Mouse (Mus musculus) embryonic fibroblast, embryonic 13.5 days (primary cell): ENCODE results near the gene Pnn. TPM values are rescaled to one million over a fixed set of nuclear protein-coding genes. Genes with fewer than 3 reads are reported as not detected.
"Not testable (repeated sequence)": the region's sequence is repeated elsewhere in the genome, so short reads cannot be mapped to it uniquely, and the experiment has no call there.

Source experiments
- H3K27ac ChIP-seq: 2 replicates; pipeline ENCODE4 v1.5.1; 2012; ENCODE audit warnings: low read length, control low read depth, inconsistent platforms; ENCODE audit not compliant: insufficient read depth
- H3K4me1 ChIP-seq: 2 replicates; pipeline ENCODE4 v1.6.1; 2011; ENCODE audit warnings: low read length; ENCODE audit not compliant: control insufficient read depth, insufficient read depth
- H3K4me3 ChIP-seq: 2 replicates; pipeline ENCODE4 v1.5.1; 2011; ENCODE audit warnings: mild to moderate bottlenecking, control low read depth, low read length; ENCODE audit not compliant: insufficient read depth
- CTCF ChIP-seq: IDR thresholded peaks from 2 replicates; pipeline ENCODE4 v1.5.1; 2011; ENCODE audit warnings: mild to moderate bottlenecking, control low read depth, low read length, moderate library complexity, borderline replicate concordance; ENCODE audit not compliant: insufficient read depth
- POLR2A ChIP-seq: IDR thresholded peaks from 2 replicates; pipeline ENCODE4 v1.6.1; 2011; ENCODE audit warnings: low read depth, mild to moderate bottlenecking, control low read depth, low read length, moderate library complexity
- polyA plus RNA-seq: library from polyadenylated mRNA; stranded (reverse); fragments of >200 nt; gene quantifications from 2 replicates; pipeline ENCODE4 v1.2.4, GENCODE M21; 2011; ENCODE audit warnings: low read depth; ENCODE audit not compliant: missing spikeins, insufficient read length

Gene Pnn
- polyA plus RNA-seq, 1 experiment = 71.0 TPM

- Histone ChIP-seq H3K27ac (no peak overlapping the region), H3K4me3 (no peak overlapping the region), H3K4me1 (peaks cover 2% of the 10 kb centered on the region; the same call in 1 of the 2 replicates)
- TF ChIP-seq POLR2A (no peak), CTCF (no peak)
Measured at GRCm38 (mm10) chr12:59053166-59053565, 13.5 kb upstream of the Pnn start.

DNA sequence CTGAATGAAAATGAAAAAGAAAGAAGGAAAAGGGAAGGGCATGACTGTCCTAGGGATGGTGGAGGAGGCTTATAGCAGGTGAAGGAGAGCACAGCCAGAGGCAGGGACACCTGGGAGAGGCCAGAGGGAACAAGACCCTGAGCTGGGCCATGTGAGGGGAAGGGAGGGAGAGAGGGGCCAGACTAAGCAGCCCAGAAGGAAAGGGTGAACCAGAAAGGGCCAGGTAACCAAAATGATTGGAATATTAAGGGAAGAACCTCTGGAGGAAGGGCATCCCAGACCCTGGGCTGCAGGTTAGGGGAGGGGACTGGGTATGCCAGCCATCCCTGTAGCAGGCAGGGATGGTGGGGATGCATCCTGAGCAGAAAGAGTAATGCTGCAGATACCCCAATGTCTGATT is 12.7 kb upstream of the Pnn start:
- no peak overlapping the region for H3K4me3 ChIP-seq
- H3K27ac ChIP-seq = no peak overlapping the region
- peaks cover 2% of the 10 kb centered on the region; the same call in 1 of the 2 replicates for H3K4me1 ChIP-seq
- no peak for TF ChIP-seq CTCF
- TF ChIP-seq POLR2A = no peak

- no peak overlapping the region for H3K27ac ChIP-seq
- H3K4me1 ChIP-seq = peaks cover 3% of the 10 kb centered on the region
- TF ChIP-seq CTCF (no peak), POLR2A (no peak)
- no peak overlapping the region for H3K4me3 ChIP-seq
Measured at GRCm38 (mm10) chr12:59055196-59055850, 11.4 kb upstream of the Pnn start.

- no peak for TF ChIP-seq POLR2A
- no peak for TF ChIP-seq CTCF
- Histone ChIP-seq H3K4me3 (no peak overlapping the region), H3K27ac (no peak overlapping the region)
Measured at GRCm38 (mm10) chr12:59056222-59056621, 10.5 kb upstream of the Pnn start.

DNA sequence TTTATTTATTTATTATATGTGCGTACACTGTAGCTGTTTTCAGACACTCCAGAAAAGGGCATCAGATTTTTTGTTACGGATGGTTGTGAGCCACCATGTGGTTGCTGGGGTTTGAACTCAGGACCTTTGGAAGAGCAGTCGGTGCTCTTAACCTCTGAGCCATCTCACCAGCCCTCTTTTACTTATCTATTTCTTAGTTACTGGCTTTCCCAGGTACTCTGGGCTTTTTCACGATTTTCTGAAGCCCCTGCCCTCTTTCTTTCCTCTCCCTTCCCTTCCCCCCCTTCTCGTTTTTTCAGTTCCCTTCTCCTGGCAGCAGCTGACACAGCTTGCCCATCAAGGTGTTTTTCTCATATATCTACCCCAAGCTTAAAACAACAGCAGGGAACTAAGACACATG is 8.4 kb upstream of the Pnn start:
- not testable (repeated sequence) for H3K4me1 ChIP-seq, H3K4me3 ChIP-seq, H3K27ac ChIP-seq

More at GRCm38 (mm10) chr12:59056222-59056621, 10.5 kb upstream of the Pnn start:
- peaks cover 3% of the 10 kb centered on the region for H3K4me1 ChIP-seq

DNA sequence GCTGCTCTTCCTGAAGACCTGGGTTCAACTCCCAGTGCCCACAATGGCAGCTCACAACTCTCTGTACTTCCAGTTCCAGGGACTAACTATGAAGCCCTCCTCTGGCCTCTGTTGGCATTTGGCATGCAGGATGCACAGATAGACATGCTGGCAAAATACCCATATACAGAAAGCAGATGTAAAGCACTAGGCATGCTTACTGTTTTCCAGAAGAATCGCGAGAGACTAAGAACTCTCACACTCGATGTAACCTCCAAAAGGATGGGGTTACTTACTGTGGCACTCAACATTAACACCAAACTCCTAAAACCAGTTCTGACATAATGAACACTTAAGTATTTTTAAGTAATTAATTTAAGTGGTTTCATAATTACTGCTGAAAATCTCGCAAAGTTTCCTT is 6.4 kb upstream of the Pnn start:
- Histone ChIP-seq H3K27ac (peak overlapping the region; percentile 75), H3K4me3 (peak overlapping the region; percentile 81), H3K4me1 (peaks cover 3% of the 10 kb centered on the region)
- TF ChIP-seq CTCF = no peak
- no peak for TF ChIP-seq POLR2A

GRCm38 (mm10) chr12:59060993-59061595 is 5.6 kb upstream of the Pnn start, which contains the start of gene Trappc6b:
Gene Trappc6b, minus strand, starts transcription at chr12:59061472.
- Histone ChIP-seq H3K27ac (peak within 1 kb of the TSS; percentile 75), H3K4me1 (peaks cover 4% of the 10 kb centered on the region), H3K4me3 (peak within 1 kb of the TSS; percentile 81)
- TF ChIP-seq POLR2A (peak; percentile 70), CTCF (peak; percentile 5; the same call in 1 of the 2 replicates)

DNA sequence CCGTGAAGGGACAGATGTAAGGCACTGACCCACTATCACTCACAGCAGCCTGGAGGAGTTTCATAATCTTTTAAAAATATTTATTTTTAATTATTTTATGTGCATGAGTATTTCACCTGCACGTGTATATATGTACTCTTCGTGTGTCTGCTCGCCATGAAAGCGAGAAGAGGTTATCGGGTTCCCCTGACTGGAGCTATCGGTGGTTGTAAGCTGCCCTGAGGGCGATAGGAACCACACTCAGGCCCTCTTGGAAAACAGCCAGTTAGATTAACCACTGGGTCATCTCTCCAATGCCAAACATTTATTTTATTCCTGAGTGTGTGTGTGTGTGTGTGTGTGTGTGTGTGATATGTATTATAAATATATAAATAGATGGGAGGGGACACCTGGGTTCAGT is 1.8 kb upstream of the Pnn start:
- H3K4me3 ChIP-seq = no peak overlapping the region
- no peak overlapping the region for H3K27ac ChIP-seq
- TF ChIP-seq POLR2A (no peak), CTCF (no peak)
- H3K4me1 ChIP-seq = 0 out of 2 replicates have a peak, but pooled peaks cover 3% of the 10 kb centered on the region

DNA sequence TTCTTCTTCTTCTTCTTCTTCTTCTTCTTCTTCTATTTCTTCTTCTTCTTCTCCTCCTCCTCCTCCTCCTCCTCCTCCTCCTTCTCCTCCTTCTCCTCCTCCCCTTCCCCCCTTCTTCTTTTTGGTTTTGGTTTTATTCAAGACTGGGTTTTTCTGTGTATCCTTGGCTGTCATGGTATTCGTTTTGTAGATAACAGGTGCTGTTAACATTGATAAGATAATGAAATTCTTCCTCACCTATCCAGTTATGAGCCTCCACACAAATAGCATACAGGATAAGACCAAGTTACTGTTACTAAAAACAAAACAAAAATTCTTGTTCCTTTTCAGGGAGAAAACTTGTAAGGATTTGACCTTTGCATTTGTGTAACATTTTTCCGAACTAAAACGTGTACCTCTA is 908 bp upstream of the Pnn start:
- H3K27ac ChIP-seq = peak overlapping the region; percentile 89; the same call in 1 of the 2 replicates
- 0 out of 2 replicates have a peak, but pooled peaks cover 3% of the 10 kb centered on the region for H3K4me1 ChIP-seq
- peak overlapping the region; percentile 52 for H3K4me3 ChIP-seq
- TF ChIP-seq POLR2A = no peak
- no peak for TF ChIP-seq CTCF

DNA sequence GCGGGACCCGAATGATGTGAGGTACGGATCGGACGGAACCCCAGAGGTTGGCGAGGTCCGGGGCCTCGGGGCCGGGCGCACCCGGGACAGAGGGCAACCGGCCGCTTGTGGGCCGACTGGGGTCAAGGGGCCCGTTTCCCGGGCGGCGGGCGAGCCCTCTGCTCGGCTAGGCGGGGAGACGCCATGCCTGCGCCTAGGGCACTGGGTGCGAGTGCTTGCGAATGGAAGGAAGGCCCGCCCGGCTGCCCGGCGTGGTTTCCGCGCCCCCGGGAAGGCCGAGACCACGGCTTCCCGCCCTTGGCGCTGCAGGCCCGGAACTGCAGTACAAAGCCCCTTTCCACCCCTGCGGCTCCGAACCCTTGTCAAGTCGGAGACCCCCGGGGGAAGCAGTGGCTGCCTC is 411 bp downstream of the Pnn start:
- peak overlapping the region; percentile 53 for H3K27ac ChIP-seq
- 0 out of 2 replicates have a peak, but pooled peaks cover 6% of the 10 kb centered on the region for H3K4me1 ChIP-seq
- peak overlapping the region; percentile 99 for H3K4me3 ChIP-seq
- TF ChIP-seq CTCF (no peak), POLR2A (no peak)
